Mouse (Mus musculus) hindbrain, embryonic 12.5 days (tissue): ENCODE results near the gene Dkk1. TPM values are rescaled to one million over a fixed set of nuclear protein-coding genes. Genes with fewer than 3 reads are reported as not detected.
"Not testable (repeated sequence)": the region's sequence is repeated elsewhere in the genome, so short reads cannot be mapped to it uniquely, and the experiment has no call there.

ENCODE experiments used
- ATAC-seq: fragments of 200-750 bp; cut with Nextera tagmentation; 2 replicates; pipeline ENCODE4 v1.8.0; 2017; ENCODE audit warnings: moderate TSS enrichment; ENCODE audit not compliant: low FRiP score
- H3K27ac ChIP-seq: fragments of 300-500 bp; sonication (generic); 2 replicates; pipeline ENCODE4 v1.5.1; 2016; ENCODE audit warnings: mild to moderate bottlenecking
- H3K27me3 ChIP-seq: fragments of 300-500 bp; sonication (generic); 2 replicates; pipeline ENCODE4 v1.6.1; 2016; ENCODE audit warnings: mild to moderate bottlenecking
- H3K36me3 ChIP-seq: fragments of 300-500 bp; sonication (generic); 2 replicates; pipeline ENCODE4 v1.6.1; 2016; ENCODE audit warnings: mild to moderate bottlenecking
- H3K4me1 ChIP-seq: fragments of 300-500 bp; sonication (generic); 2 replicates; pipeline ENCODE4 v1.6.1; 2016
- H3K4me2 ChIP-seq: fragments of 300-500 bp; sonication (generic); replicated peaks from 2 replicates; pipeline ENCODE4 v1.6.1; 2016; ENCODE audit warnings: mild to moderate bottlenecking
- H3K4me3 ChIP-seq: fragments of 300-500 bp; sonication (generic); 2 replicates; pipeline ENCODE4 v1.5.1; 2016; ENCODE audit warnings: mild to moderate bottlenecking
- H3K9ac ChIP-seq: fragments of 300-500 bp; sonication (generic); 2 replicates; pipeline ENCODE4 v1.6.1; 2016; ENCODE audit warnings: mild to moderate bottlenecking, moderate library complexity
- H3K9me3 ChIP-seq: fragments of 300-500 bp; sonication (generic); replicated peaks from 2 replicates; pipeline ENCODE4 v1.6.1; 2016; ENCODE audit warnings: mild to moderate bottlenecking
- WGBS: fragments of 180-500 bp; shearing (Covaris S2); methylation state at CpG from one replicate; pipeline ENCODE4 v1.1.7; 2016; 5-methylcytosine and 5-hydroxymethylcytosine counted together
- polyA plus RNA-seq: library from polyadenylated mRNA; unstranded; fragments of >200 nt; fragmentation: Nextera tagmentation; extraction: Ambion mirVana; gene quantifications from 2 replicates; pipeline ENCODE4 v1.2.1, GENCODE M21; 2016

Gene Dkk1
- polyA plus RNA-seq: 2.1 and 3.4 TPM in 2 replicates

GRCm38 (mm10) chr19:30549044-30549853 is at the start of gene Dkk1:
Dkk1 (minus strand) TSS chr19:30549665.
- ATAC-seq: peak; percentile 75
- no peak within 1 kb of the TSS for H3K27ac ChIP-seq
- peaks cover 68% of the 10 kb centered on the region for H3K27me3 ChIP-seq
- no peaks in the 10 kb centered on the region for H3K36me3 ChIP-seq
- peak within 1 kb of the TSS; percentile 33 for H3K4me3 ChIP-seq
- H3K4me2 ChIP-seq: peak within 1 kb of the TSS; percentile 60
- H3K4me1 ChIP-seq: peaks cover 17% of the 10 kb centered on the region
- under 1% methylated on average over 26 of the region's 26 CpGs for WGBS
- peak within 1 kb of the TSS; percentile 27; the same call in 1 of the 2 replicates for H3K9ac ChIP-seq
- no peaks in the 10 kb centered on the region for H3K9me3 ChIP-seq

- Histone ChIP-seq H3K36me3 (no peaks in the 10 kb centered on the region), H3K27me3 (no peaks in the 10 kb centered on the region), H3K9me3 (no peaks in the 10 kb centered on the region), H3K27ac (no peak overlapping the region), H3K4me1 (no peaks in the 10 kb centered on the region), H3K9ac (no peak overlapping the region), H3K4me3 (no peak overlapping the region), H3K4me2 (no peak overlapping the region)
- 82% methylated on average over 3 of the region's 3 CpGs for WGBS
- ATAC-seq: no peak
These were observed 36.9 kb upstream of the Dkk1 start for GRCm38 (mm10) chr19:30586366-30586765.

- H3K4me3 ChIP-seq: no peak overlapping the region
- H3K4me2 ChIP-seq: no peak overlapping the region
- no peak overlapping the region for H3K9ac ChIP-seq
- H3K36me3 ChIP-seq: no peaks in the 10 kb centered on the region
- WGBS: 45% methylated on average over 6 of the region's 6 CpGs
- H3K27me3 ChIP-seq: no peaks in the 10 kb centered on the region
- no peaks in the 10 kb centered on the region for H3K4me1 ChIP-seq
- H3K9me3 ChIP-seq: 0 out of 2 replicates have a peak, but pooled peaks cover 5% of the 10 kb centered on the region
- no peak for ATAC-seq
- no peak overlapping the region for H3K27ac ChIP-seq
These were observed 15.1 kb upstream of the Dkk1 start for GRCm38 (mm10) chr19:30564516-30564915.

GRCm38 (mm10) chr19:30563876-30564275 is 14.4 kb upstream of the Dkk1 start:
- no peak for ATAC-seq
- Histone ChIP-seq H3K4me3 (no peak overlapping the region), H3K27me3 (no peaks in the 10 kb centered on the region), H3K27ac (no peak overlapping the region), H3K9me3 (0 out of 2 replicates have a peak, but pooled peaks cover 5% of the 10 kb centered on the region), H3K9ac (no peak overlapping the region), H3K4me2 (no peak overlapping the region), H3K36me3 (no peaks in the 10 kb centered on the region), H3K4me1 (no peaks in the 10 kb centered on the region)
- 83% methylated on average over 3 of the region's 3 CpGs for WGBS

- Histone ChIP-seq H3K36me3 (no peaks in the 10 kb centered on the region), H3K9ac (no peak overlapping the region), H3K4me3 (no peak overlapping the region), H3K27ac (no peak overlapping the region), H3K4me1 (peaks cover 4% of the 10 kb centered on the region; the same call in 1 of the 2 replicates), H3K9me3 (0 out of 2 replicates have a peak, but pooled peaks cover 5% of the 10 kb centered on the region), H3K4me2 (no peak overlapping the region), H3K27me3 (peaks cover 7% of the 10 kb centered on the region; the same call in 1 of the 2 replicates)
- no peak for ATAC-seq
These were observed 8.6 kb upstream of the Dkk1 start for GRCm38 (mm10) chr19:30558024-30558423.

GRCm38 (mm10) chr19:30554467-30554881 is 5.0 kb upstream of the Dkk1 start:
- no peaks in the 10 kb centered on the region for H3K36me3 ChIP-seq
- H3K4me3 ChIP-seq: peak overlapping the region; percentile 21; the same call in 1 of the 2 replicates
- H3K27me3 ChIP-seq: peaks cover 25% of the 10 kb centered on the region
- peak overlapping the region; percentile 41 for H3K9ac ChIP-seq
- ATAC-seq: peak; percentile 53
- H3K4me1 ChIP-seq: peaks cover 13% of the 10 kb centered on the region
- H3K4me2 ChIP-seq: peak overlapping the region; percentile 57
- 3% methylated on average over 12 of the region's 12 CpGs for WGBS
- H3K27ac ChIP-seq: no peak overlapping the region
- no peaks in the 10 kb centered on the region for H3K9me3 ChIP-seq

GRCm38 (mm10) chr19:30553740-30554139 is 4.3 kb upstream of the Dkk1 start:
- Histone ChIP-seq H3K36me3 (no peaks in the 10 kb centered on the region), H3K9ac (no peak overlapping the region), H3K4me2 (no peak overlapping the region), H3K27ac (no peak overlapping the region), H3K4me3 (no peak overlapping the region), H3K9me3 (no peaks in the 10 kb centered on the region), H3K27me3 (peaks cover 32% of the 10 kb centered on the region), H3K4me1 (peaks cover 20% of the 10 kb centered on the region)
- WGBS: 10% methylated on average over 4 of the region's 4 CpGs
- no peak for ATAC-seq

- H3K27me3 ChIP-seq: peaks cover 47% of the 10 kb centered on the region
- H3K27ac ChIP-seq: no peak overlapping the region
These were observed 2.8 kb upstream of the Dkk1 start for GRCm38 (mm10) chr19:30552260-30552659.

GRCm38 (mm10) chr19:30549854-30550647 is 586 bp upstream of the Dkk1 start:
- no peak for ATAC-seq
- peaks cover 67% of the 10 kb centered on the region for H3K27me3 ChIP-seq
- no peak overlapping the region for H3K27ac ChIP-seq
- WGBS: under 1% methylated on average over 17 of the region's 17 CpGs
- H3K4me3 ChIP-seq: peak overlapping the region; percentile 33
- H3K9ac ChIP-seq: no peak overlapping the region
- peak overlapping the region; percentile 60 for H3K4me2 ChIP-seq
- no peaks in the 10 kb centered on the region for H3K9me3 ChIP-seq
- H3K4me1 ChIP-seq: peaks cover 20% of the 10 kb centered on the region
- no peaks in the 10 kb centered on the region for H3K36me3 ChIP-seq

More at GRCm38 (mm10) chr19:30552260-30552659, 2.8 kb upstream of the Dkk1 start:
- WGBS: 62% methylated on average over 8 of the region's 8 CpGs
- Histone ChIP-seq H3K9me3 (no peaks in the 10 kb centered on the region), H3K4me1 (peaks cover 20% of the 10 kb centered on the region), H3K4me2 (no peak overlapping the region), H3K36me3 (no peaks in the 10 kb centered on the region), H3K4me3 (no peak overlapping the region), H3K9ac (no peak overlapping the region)
- ATAC-seq: no peak

- H3K36me3 ChIP-seq: no peaks in the 10 kb centered on the region
- peaks cover 66% of the 10 kb centered on the region for H3K27me3 ChIP-seq
- H3K27ac ChIP-seq: no peak overlapping the region
- peaks cover 15% of the 10 kb centered on the region for H3K4me1 ChIP-seq
- WGBS: under 1% methylated on average over 23 of the region's 23 CpGs
- peak overlapping the region; percentile 33 for H3K4me3 ChIP-seq
- ATAC-seq: peak; percentile 42; the same call in 1 of the 2 replicates
- no peak overlapping the region for H3K9ac ChIP-seq
- peak overlapping the region; percentile 60 for H3K4me2 ChIP-seq
- no peaks in the 10 kb centered on the region for H3K9me3 ChIP-seq
These were observed 938 bp downstream of the Dkk1 start for GRCm38 (mm10) chr19:30548411-30549043.

- peak overlapping the region; percentile 64 for H3K4me2 ChIP-seq
These were observed 10.0 kb downstream of the Dkk1 start for GRCm38 (mm10) chr19:30539365-30539941.

More at GRCm38 (mm10) chr19:30539365-30539941, 10.0 kb downstream of the Dkk1 start:
- Histone ChIP-seq H3K4me3 (peak overlapping the region; percentile 44), H3K27me3 (peaks cover 19% of the 10 kb centered on the region), H3K9ac (peak overlapping the region; percentile 45; the same call in 1 of the 2 replicates)
- H3K4me1 ChIP-seq, H3K36me3 ChIP-seq, H3K27ac ChIP-seq, H3K9me3 ChIP-seq, ATAC-seq: not testable (repeated sequence)
- WGBS: 2% methylated on average over 44 of the region's 44 CpGs
